Mouse (Mus musculus) G1E (cell line): ENCODE results near the gene D430042O09Rik. TPM values are rescaled to one million over a fixed set of nuclear protein-coding genes. Genes with fewer than 3 reads are reported as not detected.

Experiments
- ATAC-seq: 2 replicates; pipeline ENCODE4 v1.8.0; 2016; ENCODE audit warnings: mild to moderate bottlenecking; ENCODE audit not compliant: insufficient number of reproducible peaks, poor library complexity, low FRiP score, severe bottlenecking; ENCODE audit errors: extremely low read depth
- DNase-seq: peaks from one replicate; pipeline ENCODE4 v3.0.0; 2012; ENCODE audit warnings: low spot score
- H3K27me3 ChIP-seq: 2 replicates; pipeline ENCODE4 v1.6.1; 2012; ENCODE audit warnings: mild to moderate bottlenecking, low read length, inconsistent platforms; ENCODE audit not compliant: insufficient read depth
- H3K36me3 ChIP-seq: replicated peaks from 2 replicates; pipeline ENCODE3; 2012; ENCODE audit warnings: mild to moderate bottlenecking, inconsistent platforms
- H3K4me1 ChIP-seq: 2 replicates; pipeline ENCODE4 v1.6.1; 2012; ENCODE audit warnings: low read depth, low read length, inconsistent platforms, mixed read lengths; ENCODE audit not compliant: insufficient read depth
- H3K4me3 ChIP-seq: 2 replicates; pipeline ENCODE4 v1.5.1; 2012; ENCODE audit warnings: low read depth, mild to moderate bottlenecking, inconsistent platforms, low read length, moderate library complexity, mixed read lengths
- H3K9me3 ChIP-seq: replicated peaks from 2 replicates; pipeline ENCODE4 v1.6.1; 2012; ENCODE audit warnings: inconsistent platforms
- CTCF ChIP-seq: IDR thresholded peaks from 2 replicates; pipeline ENCODE4 v1.5.1; 2012; ENCODE audit warnings: low read depth, low read length, inconsistent platforms, mixed read lengths
- GATA1 ChIP-seq: IDR thresholded peaks from 2 replicates; pipeline ENCODE4 v1.6.1; 2012; ENCODE audit warnings: borderline replicate concordance, low read length, inconsistent platforms, mixed read lengths
- GATA2 ChIP-seq: IDR thresholded peaks from 2 replicates; pipeline ENCODE4 v1.6.1; 2012; ENCODE audit warnings: low read depth, low read length, inconsistent platforms, borderline replicate concordance
- POLR2AphosphoS5 ChIP-seq: IDR thresholded peaks from 2 replicates; pipeline ENCODE4 v1.6.1; 2012; ENCODE audit warnings: low read depth, low read length, inconsistent platforms; ENCODE audit not compliant: insufficient replicate concordance
- TAL1 ChIP-seq: conservative IDR thresholded peaks from 2 replicates; pipeline ENCODE4 v1.6.1; 2012; ENCODE audit warnings: low read depth, low read length, inconsistent platforms, mixed read lengths
- polyA plus RNA-seq: library from polyadenylated mRNA; stranded (reverse); fragments of >175 nt; gene quantifications from 2 replicates; pipeline ENCODE4 v1.2.3, GENCODE M21; 2012
- total RNA-seq, 2 experiments: library from RNA; stranded (forward) in 1 of 2; stranded (reverse) in 1 of 2; fragments of 200-1000 nt in 1 of 2; fragments of >200 nt in 1 of 2; fragmentation: Nextera tagmentation in 1 of 2; gene quantifications; 2 replicates each; pipeline ENCODE4 v1.2.3; 2014 to 2017

D430042O09Rik gene
- total and polyA plus RNA-seq, 3 experiments = 7.7 to 34.2 (median 17.6) TPM

GRCm38 (mm10) chr7:125859564-125859963, 151.9 kb downstream of the D430042O09Rik start:
- no peak for TF ChIP-seq CTCF
- no peak for TF ChIP-seq GATA2
- no peak for TF ChIP-seq GATA1
- TF ChIP-seq TAL1 = no peak
- no peak for TF ChIP-seq POLR2AphosphoS5
- H3K36me3 ChIP-seq = peaks cover 46% of the 10 kb centered on the region
- no peaks in the 10 kb centered on the region for H3K4me1 ChIP-seq
- H3K4me3 ChIP-seq = no peak overlapping the region
- no peaks in the 10 kb centered on the region; the same call in 1 of the 2 replicates for H3K27me3 ChIP-seq
- no peak for ATAC-seq
- H3K9me3 ChIP-seq = no peaks in the 10 kb centered on the region
- no peak for DNase-seq

GRCm38 (mm10) chr7:125860421-125860820, 152.7 kb downstream of the D430042O09Rik start:
- Histone ChIP-seq H3K4me3 (no peak overlapping the region), H3K4me1 (no peaks in the 10 kb centered on the region), H3K9me3 (no peaks in the 10 kb centered on the region), H3K27me3 (no peaks in the 10 kb centered on the region; the same call in 1 of the 2 replicates), H3K36me3 (peaks cover 49% of the 10 kb centered on the region)
- no peak for ATAC-seq
- no peak for DNase-seq
- TF ChIP-seq POLR2AphosphoS5 (no peak), CTCF (no peak), GATA1 (no peak), GATA2 (no peak), TAL1 (no peak)

- Histone ChIP-seq H3K27me3 (no peaks in the 10 kb centered on the region; the same call in 1 of the 2 replicates), H3K9me3 (no peaks in the 10 kb centered on the region), H3K36me3 (peaks cover 63% of the 10 kb centered on the region), H3K4me1 (no peaks in the 10 kb centered on the region), H3K4me3 (no peak overlapping the region)
- TF ChIP-seq CTCF (no peak), POLR2AphosphoS5 (no peak), GATA2 (no peak), TAL1 (no peak), GATA1 (no peak)
- DNase-seq (no peak), ATAC-seq (no peak)
These were observed 156.3 kb downstream of the D430042O09Rik start for GRCm38 (mm10) chr7:125864026-125864425.

GRCm38 (mm10) chr7:125865234-125865633, 157.5 kb downstream of the D430042O09Rik start:
- ATAC-seq (no peak), DNase-seq (no peak)
- TF ChIP-seq GATA2 (no peak), GATA1 (no peak), POLR2AphosphoS5 (no peak), CTCF (no peak), TAL1 (no peak)
- H3K4me1 ChIP-seq = no peaks in the 10 kb centered on the region
- peaks cover 54% of the 10 kb centered on the region for H3K36me3 ChIP-seq
- H3K9me3 ChIP-seq = no peaks in the 10 kb centered on the region
- H3K4me3 ChIP-seq = no peak overlapping the region
- H3K27me3 ChIP-seq = no peaks in the 10 kb centered on the region; the same call in 1 of the 2 replicates

GRCm38 (mm10) chr7:125868570-125868969, 160.9 kb downstream of the D430042O09Rik start:
- H3K27me3 ChIP-seq = peaks cover 11% of the 10 kb centered on the region; the same call in 1 of the 2 replicates
- no peaks in the 10 kb centered on the region for H3K4me1 ChIP-seq
- H3K36me3 ChIP-seq = peaks cover 39% of the 10 kb centered on the region
- no peaks in the 10 kb centered on the region for H3K9me3 ChIP-seq
- no peak overlapping the region for H3K4me3 ChIP-seq
- DNase-seq (no peak), ATAC-seq (no peak)
- TF ChIP-seq TAL1 (no peak), GATA1 (no peak), CTCF (no peak), GATA2 (no peak)

GRCm38 (mm10) chr7:125871404-125872201, 163.9 kb downstream of the D430042O09Rik start:
- H3K27me3 ChIP-seq = peaks cover 22% of the 10 kb centered on the region
- H3K9me3 ChIP-seq = no peaks in the 10 kb centered on the region
- no peak for DNase-seq
- no peak for ATAC-seq
- peaks cover 13% of the 10 kb centered on the region for H3K36me3 ChIP-seq
- no peaks in the 10 kb centered on the region for H3K4me1 ChIP-seq
- TF ChIP-seq CTCF = no peak
- TF ChIP-seq GATA1 = no peak
- no peak for TF ChIP-seq POLR2AphosphoS5
- TF ChIP-seq TAL1 = no peak
- TF ChIP-seq GATA2 = no peak
- no peak overlapping the region for H3K4me3 ChIP-seq

- TF ChIP-seq GATA1 (no peak), POLR2AphosphoS5 (no peak), GATA2 (no peak), TAL1 (no peak), CTCF (no peak)
- Histone ChIP-seq H3K9me3 (no peaks in the 10 kb centered on the region), H3K36me3 (peaks cover 10% of the 10 kb centered on the region), H3K27me3 (peaks cover 26% of the 10 kb centered on the region), H3K4me3 (no peak overlapping the region), H3K4me1 (no peaks in the 10 kb centered on the region)
- no peak for DNase-seq
- ATAC-seq = no peak
These were observed 164.5 kb downstream of the D430042O09Rik start for GRCm38 (mm10) chr7:125872202-125872580.
